Mouse (Mus musculus) intestine, postnatal 0 days (tissue): ENCODE data around the gene Pald1. TPM values are rescaled to one million over a fixed set of nuclear protein-coding genes. Genes with fewer than 3 reads are reported as not detected.

Experiments used
- ATAC-seq: fragments of 200-750 bp; cut with Nextera tagmentation; 2 replicates; pipeline ENCODE4 v1.8.0; 2017; ENCODE audit warnings: mild to moderate bottlenecking, moderate TSS enrichment, moderate library complexity
- H3K27ac ChIP-seq: fragments of 300-500 bp; sonication (generic); 2 replicates; pipeline ENCODE4 v1.5.1; 2014; ENCODE audit warnings: mild to moderate bottlenecking, low read depth, low read length, moderate library complexity
- H3K27me3 ChIP-seq: fragments of 300-500 bp; sonication (generic); replicated peaks from 2 replicates; pipeline ENCODE4 v1.6.1; 2014; ENCODE audit warnings: low read length, mixed read lengths; ENCODE audit not compliant: control insufficient read depth, insufficient read depth
- H3K36me3 ChIP-seq: fragments of 300-500 bp; sonication (generic); 2 replicates; pipeline ENCODE4 v1.6.1; 2014; ENCODE audit warnings: mild to moderate bottlenecking, moderate library complexity; ENCODE audit not compliant: control insufficient read depth, insufficient read depth
- H3K4me1 ChIP-seq: fragments of 300-500 bp; sonication (generic); replicated peaks from 2 replicates; pipeline ENCODE4 v1.6.1; 2014; ENCODE audit warnings: antibody characterized with exemption, low read length, mixed read lengths; ENCODE audit not compliant: control insufficient read depth, insufficient read depth
- H3K4me2 ChIP-seq: fragments of 300-500 bp; sonication (generic); replicated peaks from 2 replicates; pipeline ENCODE4 v1.6.1; 2014; ENCODE audit warnings: low read depth, mild to moderate bottlenecking, moderate library complexity
- H3K4me3 ChIP-seq: fragments of 300-500 bp; sonication (generic); 2 replicates; pipeline ENCODE4 v1.5.1; 2014; ENCODE audit warnings: low read depth, low read length
- H3K9ac ChIP-seq: fragments of 300-500 bp; sonication (generic); 2 replicates; pipeline ENCODE4 v1.6.1; 2014; ENCODE audit warnings: mild to moderate bottlenecking, low read depth, low read length
- H3K9me3 ChIP-seq: fragments of 300-500 bp; sonication (generic); 2 replicates; pipeline ENCODE4 v1.6.1; 2016; ENCODE audit warnings: mixed run types; ENCODE audit not compliant: control insufficient read depth
- CTCF ChIP-seq: sonication (generic); IDR thresholded peaks from 2 replicates; pipeline ENCODE4 v1.5.1; 2016; ENCODE audit warnings: low read depth, mild to moderate bottlenecking, control low read depth, antibody characterized with exemption, moderate library complexity
- WGBS: fragments of 180-500 bp; shearing (Covaris S2); extraction: QIAGEN DNeasy Blood & Tissue Kit; methylation state at CpG from one replicate; pipeline ENCODE4 v1.1.7; 2014; 5-methylcytosine and 5-hydroxymethylcytosine counted together
- polyA plus RNA-seq: library from polyadenylated mRNA; unstranded; fragments of >200 nt; fragmentation: Nextera tagmentation; extraction: Ambion mirVana; gene quantifications from 2 replicates; pipeline ENCODE4 v1.2.1, GENCODE M21; 2015

Gene Pald1
- polyA plus RNA-seq, 1 experiment from 2014 or later = 4.1 TPM

GRCm38 (mm10) chr10:61412910-61413625 is 29.7 kb upstream of the Pald1 start:
- ATAC-seq = peak; percentile 76
- TF ChIP-seq CTCF = no peak

DNA sequence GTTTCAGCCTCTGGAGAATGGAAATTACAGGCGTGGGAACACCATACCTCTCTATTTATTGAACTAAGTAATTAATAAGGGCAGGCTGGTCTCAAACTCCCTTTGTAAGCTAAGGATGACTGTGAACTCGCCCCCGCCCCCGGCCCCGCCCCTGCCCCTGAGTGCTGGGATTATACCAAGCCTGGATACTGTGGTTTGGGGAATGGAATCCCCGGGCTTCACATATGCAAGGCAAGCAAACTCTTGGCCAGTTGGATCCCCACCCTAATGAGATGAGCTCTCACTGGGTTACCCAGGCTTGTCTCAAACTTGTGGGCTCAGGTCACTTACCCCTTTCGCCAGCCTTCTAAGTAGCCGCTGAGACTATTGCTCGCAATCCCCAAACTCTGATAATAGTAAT is 26.9 kb upstream of the Pald1 start:
- ATAC-seq = no peak
- Histone ChIP-seq H3K27ac (no peak overlapping the region), H3K27me3 (no peaks in the 10 kb centered on the region; the same call in 1 of the 2 replicates), H3K9me3 (no peaks in the 10 kb centered on the region), H3K4me3 (no peak overlapping the region), H3K36me3 (no peaks in the 10 kb centered on the region), H3K4me2 (no peak overlapping the region), H3K4me1 (no peaks in the 10 kb centered on the region), H3K9ac (no peak overlapping the region)
- TF ChIP-seq CTCF = no peak
- WGBS = 40% methylated on average over 9 of the region's 9 CpGs

More at GRCm38 (mm10) chr10:61412910-61413625, 29.7 kb upstream of the Pald1 start:
- Histone ChIP-seq H3K27me3 (peaks cover 20% of the 10 kb centered on the region), H3K4me1 (no peaks in the 10 kb centered on the region), H3K9me3 (no peaks in the 10 kb centered on the region), H3K9ac (no peak overlapping the region), H3K4me3 (no peak overlapping the region), H3K36me3 (no peaks in the 10 kb centered on the region), H3K4me2 (peak overlapping the region; percentile 30; the same call in 1 of the 2 replicates), H3K27ac (no peak overlapping the region)
- WGBS = 16% methylated on average over 21 of the region's 21 CpGs

GRCm38 (mm10) chr10:61409776-61410175 is 26.4 kb upstream of the Pald1 start:
- H3K4me1 ChIP-seq = no peaks in the 10 kb centered on the region
- H3K27ac ChIP-seq = no peak overlapping the region
- TF ChIP-seq CTCF = no peak
- H3K4me2 ChIP-seq = no peak overlapping the region
- H3K36me3 ChIP-seq = no peaks in the 10 kb centered on the region
- WGBS = 9% methylated on average over 4 of the region's 4 CpGs
- no peaks in the 10 kb centered on the region for H3K9me3 ChIP-seq
- ATAC-seq = no peak
- H3K9ac ChIP-seq = no peak overlapping the region
- no peak overlapping the region for H3K4me3 ChIP-seq
- no peaks in the 10 kb centered on the region for H3K27me3 ChIP-seq

- Histone ChIP-seq H3K4me3 (no peak overlapping the region), H3K9ac (no peak overlapping the region), H3K9me3 (no peaks in the 10 kb centered on the region), H3K27me3 (no peaks in the 10 kb centered on the region), H3K4me2 (no peak overlapping the region), H3K27ac (no peak overlapping the region), H3K4me1 (no peaks in the 10 kb centered on the region), H3K36me3 (no peaks in the 10 kb centered on the region)
- WGBS = 14% methylated on average over 10 of the region's 10 CpGs
- no peak for ATAC-seq
- no peak for TF ChIP-seq CTCF
These were observed 22.6 kb upstream of the Pald1 start for GRCm38 (mm10) chr10:61405958-61406357.

GRCm38 (mm10) chr10:61402911-61403310 is 19.6 kb upstream of the Pald1 start:
- H3K9ac ChIP-seq = no peak overlapping the region
- no peak for TF ChIP-seq CTCF
- no peak overlapping the region for H3K4me2 ChIP-seq
- no peak overlapping the region for H3K4me3 ChIP-seq
- ATAC-seq = no peak
- H3K4me1 ChIP-seq = no peaks in the 10 kb centered on the region
- H3K27me3 ChIP-seq = 0 out of 2 replicates have a peak, but pooled peaks cover 4% of the 10 kb centered on the region
- no peaks in the 10 kb centered on the region for H3K9me3 ChIP-seq
- H3K36me3 ChIP-seq = no peaks in the 10 kb centered on the region
- H3K27ac ChIP-seq = no peak overlapping the region
- 78% methylated on average over 2 of the region's 2 CpGs for WGBS

- Histone ChIP-seq H3K27me3 (0 out of 2 replicates have a peak, but pooled peaks cover 4% of the 10 kb centered on the region), H3K4me2 (no peak overlapping the region), H3K9ac (no peak overlapping the region), H3K4me1 (no peaks in the 10 kb centered on the region), H3K36me3 (no peaks in the 10 kb centered on the region), H3K9me3 (no peaks in the 10 kb centered on the region), H3K27ac (no peak overlapping the region), H3K4me3 (no peak overlapping the region)
- TF ChIP-seq CTCF = peak; percentile 57
- WGBS = 76% methylated on average over 5 of the region's 5 CpGs
- ATAC-seq = no peak
These were observed 19.1 kb upstream of the Pald1 start for GRCm38 (mm10) chr10:61402480-61402879.
